Comparison of ENCODE assay signal across 8 mouse cellular contexts in the genomic region with DNA sequence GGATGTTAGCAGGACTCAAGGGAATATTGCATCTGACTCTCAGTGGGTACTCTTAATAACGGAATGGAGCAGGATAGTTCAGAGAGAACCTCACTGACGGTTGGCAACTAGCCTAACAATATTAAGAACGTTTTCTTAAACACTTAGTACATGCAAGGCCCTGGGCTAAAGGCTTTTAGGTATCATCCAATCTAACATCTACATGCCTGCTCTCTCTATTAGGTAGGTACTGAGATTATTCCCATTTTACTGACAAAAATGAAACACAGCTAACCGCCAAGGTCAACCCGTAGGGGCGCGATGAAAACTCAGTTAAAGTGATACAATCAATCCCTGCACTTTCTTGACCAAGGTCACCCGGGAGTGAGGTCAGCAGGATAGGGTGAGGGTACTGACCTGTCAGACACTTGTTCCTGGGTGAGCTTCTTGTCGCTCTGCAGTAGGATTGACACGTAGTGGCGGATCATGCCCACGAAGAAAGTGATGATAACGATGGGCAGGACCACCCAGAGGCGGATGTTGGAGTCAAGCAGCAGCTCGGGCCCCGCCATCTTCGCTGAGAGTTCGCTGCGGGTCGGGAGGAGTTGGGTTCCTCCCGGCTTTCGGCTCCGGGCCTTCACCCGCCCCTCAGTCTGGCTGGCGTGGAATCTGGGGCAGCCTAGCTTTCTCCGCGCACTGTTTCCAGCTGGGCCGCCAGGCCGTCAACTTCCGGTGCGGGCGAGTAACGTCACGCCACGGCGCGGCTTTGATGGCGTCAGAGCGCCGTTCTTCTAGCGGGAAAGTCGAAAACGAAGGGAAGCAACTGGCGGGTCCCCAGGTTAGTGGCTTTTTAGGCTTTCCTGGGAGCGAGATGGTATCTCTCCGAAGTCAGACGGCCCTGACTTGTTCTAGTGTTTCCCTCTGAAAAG. TPM values are rescaled to one million over a fixed set of nuclear protein-coding genes. Genes with fewer than 3 reads are reported as not detected.
A peak's percentile ranks its signal among the peaks of the same experiment; 100 is the strongest.
DNase-seq lines count a peak whose midpoint lies in the region; ATAC-seq and TF ChIP-seq lines count a peak whose summit lies in the region.

A gene (minus strand): TSS at position 721 of the 908 bp plus-strand sequence.
A gene (plus strand): TSS at position 751 of the 908 bp plus-strand sequence.

- peak within 1 kb of the TSS; percentile 96 for H3K27ac ChIP-seq in gastrocnemius, adult 2 months
- H3K27ac ChIP-seq in hindbrain, postnatal 0 days = peak within 1 kb of the TSS; percentile 80

- peak; percentile 96 for DNase-seq in ZHBTc4 (ENCODE audit: low read depth, low spot score)
- peak; percentile 97 to 98 for DNase-seq in cerebellum, postnatal 4 days (ENCODE audit: low spot score in 2 of 2)
- DNase-seq in gastrocnemius, adult 2 months = peak; percentile 94
- DNase-seq in hindbrain, postnatal 0 days (ENCODE audit: low spot score) = peak; percentile 94
- DNase-seq in left cerebral cortex, adult 18-20 months (ENCODE audit: low spot score in 2 of 2) = peak; percentile 93 to 95
- peak; percentile 92 to 95 for DNase-seq in lung, postnatal 4 days
- DNase-seq in retina, postnatal 1 day = peak; percentile 93
- DNase-seq in thymus, postnatal 4 days = peak; percentile 96

- no peaks in the 10 kb centered on the region for H3K36me3 ChIP-seq in hindbrain, postnatal 0 days (ENCODE audit: insufficient read depth, low read length)

- no peaks in the 10 kb centered on the region for H3K9me3 ChIP-seq in hindbrain, postnatal 0 days (ENCODE audit: low read length)

- H3K4me2 ChIP-seq in hindbrain, postnatal 0 days (ENCODE audit: low read depth, low read length) = peak within 1 kb of the TSS; percentile 77

- peaks cover 5% of the 10 kb centered on the region for H3K4me1 ChIP-seq in hindbrain, postnatal 0 days (ENCODE audit: insufficient read depth, low read length)

- intact Hi-C loops in gastrocnemius, adult 2 months (cut with DNase I) = loop anchor here (10.0 kb wide), 1 partner anchor 164 kb away; a partner anchor contains a TSS

- H3K9ac ChIP-seq in hindbrain, postnatal 0 days (replicated peaks; ENCODE audit: low read length) = peak within 1 kb of the TSS; percentile 79

- WGBS in hindbrain, postnatal 0 days = under 1% methylated on average over 47 of the region's 47 CpGs

- peak; percentile 96 for ATAC-seq in hindbrain, postnatal 0 days

- TF ChIP-seq CTCF in gastrocnemius, adult 2 months (IDR thresholded peaks at IDR 0.05) = peak; percentile 3; the same call in 1 of the 2 replicates
- TF ChIP-seq CTCF in hindbrain, postnatal 0 days (IDR thresholded peaks at IDR 0.05; ENCODE audit: low read depth) = peak; percentile 18; the same call in 1 of the 2 replicates

- peak within 1 kb of the TSS; percentile 93 for H3K4me3 ChIP-seq in gastrocnemius, adult 2 months
- peak within 1 kb of the TSS; percentile 91 for H3K4me3 ChIP-seq in hindbrain, postnatal 0 days (ENCODE audit: low read length)

- H3K27me3 ChIP-seq in hindbrain, postnatal 0 days (ENCODE audit: insufficient read depth, low read length) = no peaks in the 10 kb centered on the region

RNA-seq across cellular contexts. Expression of the first gene that starts in this region (rescaled TPM):
- 10 to 100 TPM; 54.9 to 63.2 TPM for total RNA-seq in gastrocnemius, adult 2 months (2021)
- total RNA-seq in hindbrain, postnatal 0 days (2014; rRNA removed) = 81.0 and 86.8 TPM in 2 replicates
- polyA plus RNA-seq in hindbrain, postnatal 0 days (2015; fragmentation: Nextera tagmentation; extraction: Ambion mirVana) = 120 and 124 TPM in 2 replicates
- total RNA-seq in left cerebral cortex, adult 18-20 months (2021) = 10 to 100 TPM; 71.8 to 77.6 TPM

RNA-seq across cellular contexts. Expression of the second gene that starts in this region (rescaled TPM):
- under 1 TPM; 0.10 to 0.28 TPM for total RNA-seq in gastrocnemius, adult 2 months (2021)
- 3.8 and 4.5 TPM in 2 replicates for total RNA-seq in hindbrain, postnatal 0 days (2014; rRNA removed)
- 2.1 and 2.7 TPM in 2 replicates for polyA plus RNA-seq in hindbrain, postnatal 0 days (2015; fragmentation: Nextera tagmentation; extraction: Ambion mirVana)
- total RNA-seq in left cerebral cortex, adult 18-20 months (2021) = 1 to 10 TPM; 1.5 to 2.2 TPM

Comparison
In these comparisons a context has a peak if more than half of its experiments do, and no peak if none do; other contexts are left out.
1. Peak in every context shown above with its lines: DNase-seq, ATAC-seq, H3K4me3 ChIP-seq and H3K27ac ChIP-seq.